Mouse (Mus musculus): ENCODE data around the gene Rpa3.

Gene Rpa3

DNA sequence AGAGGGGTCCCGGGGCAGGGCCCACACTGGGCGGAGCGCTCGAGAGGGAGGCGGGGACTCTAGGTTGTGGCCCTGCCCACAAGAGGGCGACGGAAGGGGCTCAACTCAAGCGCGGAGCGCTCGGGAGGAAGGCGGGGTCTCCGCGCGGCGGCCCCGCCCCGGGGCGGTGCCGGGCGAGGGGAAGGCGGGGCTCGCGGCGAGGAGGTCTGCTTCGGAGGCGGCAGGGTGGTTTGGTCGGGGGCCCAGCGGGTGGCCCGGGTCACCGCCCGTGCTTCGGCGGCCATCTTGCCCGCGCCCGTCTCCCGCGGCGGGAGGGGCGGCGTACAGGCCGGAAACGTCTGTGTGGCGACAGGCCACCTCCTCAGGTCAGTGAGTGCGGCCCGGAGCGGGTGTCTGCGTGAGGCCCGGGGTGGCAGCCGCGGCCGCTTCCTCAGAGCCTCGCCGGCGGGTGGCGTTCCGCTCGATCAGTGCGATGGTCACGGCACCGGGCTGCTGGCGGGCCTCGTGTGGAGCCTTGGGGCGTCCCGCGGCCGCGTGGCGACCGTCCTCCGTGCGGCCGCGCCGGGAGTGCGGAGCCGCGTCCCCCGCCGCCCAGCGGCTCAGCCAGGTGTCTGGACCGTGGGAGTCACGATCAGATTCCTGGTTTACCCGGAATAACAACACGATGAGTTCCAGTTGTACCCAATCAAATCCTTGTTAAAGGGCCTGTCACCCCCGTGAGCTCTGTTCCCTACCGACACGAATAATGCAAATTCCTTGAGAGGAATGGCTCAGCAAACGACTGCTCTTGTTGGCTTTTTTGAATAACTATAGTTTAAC lies 49.7 kb downstream of the Rpa3 start, which contains the start of gene Mios:
Gene Mios (plus strand): TSS at position 176 of the 819 bp plus-strand sequence.
- peak; percentile 93 for DNase-seq
